Mouse (Mus musculus): Measurements from ENCODE around the gene Rhov. TPM values are rescaled to one million over a fixed set of nuclear protein-coding genes. Genes with fewer than 3 reads are reported as not detected.

Rhov gene
- polyA plus RNA-seq, 1 experiment from 2014 or later: 0.44 TPM

DNA sequence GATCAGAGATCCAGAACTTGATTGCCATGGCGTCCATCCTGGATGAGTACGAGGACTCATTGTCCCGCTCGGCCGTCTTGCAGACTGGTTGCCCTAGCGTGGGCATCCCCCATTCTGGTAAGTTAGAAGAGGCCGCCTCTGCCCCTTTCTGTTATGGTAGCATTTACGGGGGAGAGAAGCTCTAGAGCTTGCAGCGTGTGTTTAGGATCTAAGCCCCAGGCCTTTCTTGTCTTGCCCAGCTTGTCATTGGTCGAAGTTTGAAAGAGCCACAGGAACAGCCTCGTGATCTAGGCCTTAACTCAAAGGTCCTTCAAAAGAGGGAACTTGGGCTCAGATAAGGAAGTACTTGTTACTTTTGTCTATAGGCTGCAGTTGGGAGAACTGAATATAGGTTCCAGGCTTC is 17.9 kb upstream of the Rhov start:
- H3K9ac ChIP-seq: peak overlapping the region; percentile 70
- ATAC-seq (replicated peaks; ENCODE audit: insufficient number of reproducible peaks, insufficient read depth, low FRiP score, low read depth): no peak
- no peaks in the 10 kb centered on the region for H3K9me3 ChIP-seq (replicated peaks)
- H3K36me3 ChIP-seq: peaks cover 36% of the 10 kb centered on the region
- peaks cover 16% of the 10 kb centered on the region for H3K4me1 ChIP-seq (replicated peaks)
- H3K27ac ChIP-seq: peak overlapping the region; percentile 58
- under 1% methylated on average over 11 of the region's 11 CpGs for WGBS
- peak overlapping the region; percentile 92 for H3K4me2 ChIP-seq
- H3K27me3 ChIP-seq: no peaks in the 10 kb centered on the region
- H3K4me3 ChIP-seq: peak overlapping the region; percentile 70

DNA sequence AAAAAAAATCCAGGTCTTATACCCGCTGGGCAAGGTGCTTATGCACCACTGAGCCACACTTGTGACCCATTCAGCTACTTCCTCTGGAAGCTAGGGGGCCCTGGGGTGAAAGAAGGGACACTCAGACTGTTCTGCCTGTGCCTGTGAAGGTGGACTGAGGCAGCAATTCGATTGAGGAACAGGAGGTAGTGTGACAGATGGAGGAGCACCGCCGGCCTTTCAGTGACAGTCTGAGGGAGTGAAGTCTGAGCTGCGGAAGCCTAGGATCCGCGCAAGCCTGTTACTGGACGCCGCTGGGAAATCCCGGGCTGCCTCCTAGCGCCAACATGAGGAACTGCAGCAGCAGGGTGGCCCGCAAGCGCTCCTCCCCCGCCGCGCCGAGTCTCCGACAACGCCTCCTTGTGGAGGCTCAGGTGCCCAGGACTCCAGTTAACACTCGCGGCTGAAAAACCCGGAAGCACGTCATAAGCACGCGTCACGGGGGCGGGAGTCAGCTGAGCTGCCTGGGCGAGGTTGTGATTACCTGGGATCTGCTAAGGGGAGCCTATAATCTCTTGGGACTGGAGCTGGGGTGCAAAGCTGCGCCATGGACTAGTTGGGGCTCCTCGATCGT is 17.3 kb upstream of the Rhov start, which contains the start of gene Vps18:
TSS of gene Vps18 (plus strand) at position 471 of the 613 bp plus-strand sequence.
- peak; percentile 94 for ATAC-seq (replicated peaks; ENCODE audit: insufficient number of reproducible peaks, insufficient read depth, low FRiP score, low read depth)
- H3K4me2 ChIP-seq: peak within 1 kb of the TSS; percentile 92
- WGBS: under 1% methylated on average over 31 of the region's 31 CpGs

DNA sequence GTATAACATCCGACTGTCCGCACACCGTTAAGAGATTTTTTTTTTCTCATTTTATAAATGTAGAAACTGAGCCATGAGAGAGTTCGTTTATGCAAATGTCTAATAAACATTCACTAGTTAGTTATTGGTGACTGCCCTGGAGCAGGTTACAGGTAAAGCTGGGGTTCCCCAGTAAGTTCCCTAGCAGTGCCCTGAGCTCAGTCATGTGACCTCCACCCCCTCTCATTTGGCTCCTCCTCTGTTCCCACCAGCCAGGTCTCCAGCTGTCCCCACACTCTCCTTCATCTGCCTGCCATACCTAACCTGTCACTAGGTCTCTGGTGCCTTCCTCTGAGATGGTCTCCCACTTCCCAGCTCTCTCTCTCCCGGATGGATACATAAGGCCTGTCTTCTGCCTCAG is 16.3 kb upstream of the Rhov start:
- H3K4me2 ChIP-seq: no peak overlapping the region
- H3K4me1 ChIP-seq (replicated peaks): peaks cover 16% of the 10 kb centered on the region
- no peak for ATAC-seq (replicated peaks; ENCODE audit: insufficient number of reproducible peaks, insufficient read depth, low FRiP score, low read depth)
- no peaks in the 10 kb centered on the region for H3K27me3 ChIP-seq
- H3K9me3 ChIP-seq (replicated peaks): no peaks in the 10 kb centered on the region
- WGBS: 86% methylated on average over 5 of the region's 5 CpGs
- H3K4me3 ChIP-seq: no peak overlapping the region
- peaks cover 20% of the 10 kb centered on the region for H3K36me3 ChIP-seq
- H3K9ac ChIP-seq: peak overlapping the region; percentile 49; the same call in 1 of the 2 replicates
- no peak overlapping the region for H3K27ac ChIP-seq

More for the DNA sequence above, 17.3 kb upstream of the Rhov start, which contains the start of gene Vps18:
- Histone ChIP-seq H3K4me1 (replicated peaks) (peaks cover 16% of the 10 kb centered on the region), H3K27ac (peak within 1 kb of the TSS; percentile 58), H3K36me3 (peaks cover 30% of the 10 kb centered on the region), H3K9ac (peak within 1 kb of the TSS; percentile 70), H3K4me3 (peak within 1 kb of the TSS; percentile 70), H3K9me3 (replicated peaks) (no peaks in the 10 kb centered on the region), H3K27me3 (no peaks in the 10 kb centered on the region)

DNA sequence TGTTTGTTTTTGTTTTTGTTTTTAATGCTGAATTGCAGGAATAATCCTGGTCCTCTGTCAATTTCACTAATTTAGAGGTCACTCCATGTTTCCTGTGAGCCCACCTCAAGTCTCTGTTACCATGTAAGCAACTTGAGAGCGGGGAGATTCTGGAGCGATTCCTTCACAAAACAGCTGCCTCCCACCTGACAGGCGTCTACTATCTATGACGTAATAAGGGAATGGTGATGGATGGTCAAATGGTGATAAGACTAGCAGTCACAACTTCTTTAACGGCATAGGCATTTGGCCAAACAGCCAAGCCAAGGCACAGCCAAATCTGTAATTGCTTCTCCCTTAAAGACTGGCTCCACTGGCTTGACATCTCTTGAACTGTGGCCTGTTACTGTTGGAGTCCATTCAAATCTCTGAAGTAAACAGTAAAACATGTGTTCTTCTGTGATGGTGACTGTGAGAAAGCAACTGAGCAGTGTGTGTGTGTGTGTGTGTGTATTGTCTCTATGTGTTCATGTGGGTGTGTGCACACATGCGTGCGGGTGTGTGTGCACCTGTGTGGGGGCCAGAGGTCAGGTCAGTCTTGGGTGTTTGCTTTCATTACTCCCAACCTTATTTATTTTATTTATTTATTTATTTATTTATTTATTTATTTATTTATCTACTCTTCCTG is 11.0 kb upstream of the Rhov start:
- ATAC-seq (replicated peaks; ENCODE audit: insufficient number of reproducible peaks, insufficient read depth, low FRiP score, low read depth): no peak
- WGBS: 63% methylated on average over 7 of the region's 7 CpGs
- no peak overlapping the region for H3K27ac ChIP-seq

DNA sequence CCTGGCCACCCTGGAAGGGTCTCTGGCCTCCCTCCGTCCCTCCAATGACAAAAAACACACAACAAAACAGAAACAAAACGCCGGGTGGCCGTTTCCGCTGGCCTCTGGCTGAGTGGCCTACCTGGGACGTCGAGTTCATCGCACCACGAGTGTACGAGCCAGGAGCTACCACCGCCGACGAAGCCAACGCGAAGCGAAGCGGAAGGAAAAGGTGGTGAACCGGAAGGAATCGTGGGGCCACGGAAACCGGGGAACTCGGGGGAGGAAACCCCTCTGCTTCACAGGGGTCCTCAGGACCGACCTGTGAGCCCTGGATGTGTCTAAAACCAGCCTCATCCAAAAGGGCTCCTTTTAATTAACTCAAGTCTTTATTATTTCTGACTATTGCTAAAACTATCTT is 6.7 kb upstream of the Rhov start:
- H3K4me3 ChIP-seq: no peak overlapping the region
- H3K9ac ChIP-seq: no peak overlapping the region
- H3K36me3 ChIP-seq: no peaks in the 10 kb centered on the region
- H3K27me3 ChIP-seq: no peaks in the 10 kb centered on the region
- WGBS: 91% methylated on average over 23 of the region's 23 CpGs
- no peak overlapping the region for H3K4me2 ChIP-seq
- no peaks in the 10 kb centered on the region for H3K9me3 ChIP-seq (replicated peaks)
- H3K4me1 ChIP-seq (replicated peaks): no peaks in the 10 kb centered on the region
- no peak overlapping the region for H3K27ac ChIP-seq
- ATAC-seq (replicated peaks; ENCODE audit: insufficient number of reproducible peaks, insufficient read depth, low FRiP score, low read depth): no peak

More for the DNA sequence above, 11.0 kb upstream of the Rhov start:
- Histone ChIP-seq H3K9me3 (replicated peaks) (no peaks in the 10 kb centered on the region), H3K27me3 (no peaks in the 10 kb centered on the region), H3K9ac (no peak overlapping the region), H3K4me2 (no peak overlapping the region), H3K4me3 (no peak overlapping the region), H3K4me1 (replicated peaks) (no peaks in the 10 kb centered on the region), H3K36me3 (no peaks in the 10 kb centered on the region)

DNA sequence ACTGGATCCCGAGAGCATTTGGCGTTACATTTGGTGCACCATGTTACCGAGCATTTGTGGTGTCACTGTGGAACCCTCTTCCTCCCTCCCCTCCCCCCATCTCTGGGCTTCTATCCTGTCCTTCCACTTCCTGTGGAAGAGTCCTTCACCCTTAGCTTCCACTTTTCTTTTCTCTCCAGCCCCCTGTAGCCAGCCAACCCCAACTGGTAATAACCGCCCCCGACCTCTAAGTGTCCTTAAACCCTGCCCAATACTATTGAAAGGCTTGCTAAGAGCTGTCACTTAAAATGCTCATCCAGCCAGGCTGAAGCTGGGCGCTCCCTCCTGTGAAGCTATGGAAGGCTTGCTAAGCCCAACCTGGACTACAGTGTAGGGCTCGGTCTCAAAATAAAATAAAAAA is 5.9 kb upstream of the Rhov start:
- WGBS: 65% methylated on average over 7 of the region's 7 CpGs
- Histone ChIP-seq H3K27me3 (no peaks in the 10 kb centered on the region), H3K9ac (no peak overlapping the region), H3K4me1 (replicated peaks) (no peaks in the 10 kb centered on the region), H3K36me3 (no peaks in the 10 kb centered on the region), H3K4me2 (no peak overlapping the region), H3K4me3 (no peak overlapping the region), H3K9me3 (replicated peaks) (no peaks in the 10 kb centered on the region), H3K27ac (no peak overlapping the region)
- ATAC-seq (replicated peaks; ENCODE audit: insufficient number of reproducible peaks, insufficient read depth, low FRiP score, low read depth): no peak

DNA sequence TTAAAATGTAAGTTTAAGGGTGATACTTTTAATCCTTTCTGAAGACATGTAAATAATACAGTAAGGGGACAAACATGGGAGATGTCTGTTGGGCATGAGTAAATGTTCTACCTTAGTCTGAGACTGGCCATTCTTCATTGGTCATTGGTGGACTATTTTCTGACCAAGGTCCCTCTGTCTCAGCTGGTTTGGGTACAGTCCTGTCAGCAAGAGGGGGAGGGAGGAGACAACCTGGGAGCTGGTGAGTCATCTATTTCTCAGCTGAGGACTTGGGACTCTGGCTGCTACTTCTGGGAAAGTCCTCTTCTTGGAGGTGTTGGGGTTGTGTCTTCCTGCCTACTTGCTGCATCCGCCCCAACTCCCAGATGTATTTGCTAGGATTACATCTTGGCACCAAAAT is 3.1 kb upstream of the Rhov start:
- Histone ChIP-seq H3K9me3 (replicated peaks) (no peaks in the 10 kb centered on the region), H3K27me3 (peaks cover 19% of the 10 kb centered on the region), H3K4me3 (no peak overlapping the region), H3K4me1 (replicated peaks) (peaks cover 5% of the 10 kb centered on the region; the same call in 1 of the 2 replicates), H3K36me3 (no peaks in the 10 kb centered on the region), H3K4me2 (no peak overlapping the region), H3K27ac (no peak overlapping the region), H3K9ac (no peak overlapping the region)
- 77% methylated on average over 1 of the region's 1 CpGs for WGBS
- ATAC-seq (replicated peaks; ENCODE audit: insufficient number of reproducible peaks, insufficient read depth, low FRiP score, low read depth): no peak

DNA sequence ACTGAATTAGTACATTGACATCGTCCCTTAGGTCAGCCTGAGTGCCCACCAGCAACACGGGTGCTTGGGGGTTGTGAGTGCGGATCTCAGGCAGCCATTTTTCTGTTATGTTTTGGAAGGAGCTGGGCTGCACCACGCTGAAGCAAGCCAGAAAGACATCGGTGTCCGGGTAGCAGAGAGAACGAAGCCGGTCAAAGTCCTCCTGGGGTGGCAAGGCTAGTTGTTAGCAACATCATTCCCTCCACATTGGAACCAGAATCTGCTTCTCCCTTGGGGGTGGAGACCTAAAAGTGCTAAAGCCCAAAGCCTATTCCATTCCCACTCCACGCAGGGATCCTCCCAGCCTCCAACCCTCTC is 808 bp downstream of the Rhov start:
- ATAC-seq (replicated peaks; ENCODE audit: insufficient number of reproducible peaks, insufficient read depth, low FRiP score, low read depth): no peak
- Histone ChIP-seq H3K9ac (no peak overlapping the region), H3K27ac (no peak overlapping the region)

DNA sequence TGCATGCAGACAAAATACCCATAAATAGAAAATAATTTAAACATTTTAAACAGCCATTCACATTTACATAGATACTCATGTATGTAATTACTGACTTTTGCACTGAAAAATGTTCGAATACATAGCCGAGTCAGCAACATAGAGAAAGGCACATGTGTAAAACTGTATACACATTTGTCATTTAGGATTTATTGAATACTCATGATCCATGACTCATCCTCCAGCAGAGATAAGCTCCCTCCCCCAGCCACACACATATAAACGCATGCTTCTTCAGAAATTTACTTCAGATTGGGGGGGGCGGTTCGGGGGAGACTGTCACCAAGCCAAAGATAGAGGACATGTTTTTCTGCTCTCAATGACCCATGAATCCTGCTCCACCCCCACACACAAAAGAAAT is 7.3 kb downstream of the Rhov start:
- H3K9ac ChIP-seq: no peak overlapping the region
- no peak for ATAC-seq (replicated peaks; ENCODE audit: insufficient number of reproducible peaks, insufficient read depth, low FRiP score, low read depth)
- 64% methylated on average over 5 of the region's 5 CpGs for WGBS
- no peak overlapping the region for H3K4me2 ChIP-seq
- no peak overlapping the region for H3K27ac ChIP-seq
- no peaks in the 10 kb centered on the region for H3K36me3 ChIP-seq
- peaks cover 7% of the 10 kb centered on the region; the same call in 1 of the 2 replicates for H3K27me3 ChIP-seq
- H3K9me3 ChIP-seq (replicated peaks): no peaks in the 10 kb centered on the region
- H3K4me3 ChIP-seq: no peak overlapping the region
- peaks cover 12% of the 10 kb centered on the region for H3K4me1 ChIP-seq (replicated peaks)

More for the DNA sequence above, 808 bp downstream of the Rhov start:
- Histone ChIP-seq H3K36me3 (no peaks in the 10 kb centered on the region), H3K27me3 (peaks cover 29% of the 10 kb centered on the region), H3K4me3 (peak overlapping the region; percentile 66), H3K9me3 (replicated peaks) (no peaks in the 10 kb centered on the region), H3K4me2 (peak overlapping the region; percentile 99), H3K4me1 (replicated peaks) (peaks cover 5% of the 10 kb centered on the region; the same call in 1 of the 2 replicates)
- 55% methylated on average over 9 of the region's 9 CpGs for WGBS

DNA sequence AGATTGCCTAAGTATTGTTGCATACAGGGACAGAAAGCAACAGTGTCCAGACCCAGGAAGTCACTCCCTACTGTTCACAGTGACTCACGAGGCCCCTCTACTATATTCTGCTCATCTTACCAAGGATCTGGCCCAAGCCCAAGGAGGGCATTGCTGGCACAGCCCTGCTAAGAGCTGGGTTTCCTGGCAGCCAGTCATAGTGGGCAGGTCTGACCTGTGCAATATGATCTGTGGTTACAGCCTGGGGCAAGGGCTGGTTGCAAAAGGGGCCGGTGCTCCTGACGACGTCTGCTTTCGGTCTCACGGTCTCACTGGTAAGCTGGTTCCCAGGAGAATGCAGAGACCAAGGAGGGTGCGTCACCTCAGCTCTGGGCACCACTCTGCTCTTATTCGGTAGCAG is 8.1 kb downstream of the Rhov start:
- 26% methylated on average over 8 of the region's 8 CpGs for WGBS
- Histone ChIP-seq H3K9me3 (replicated peaks) (no peaks in the 10 kb centered on the region), H3K27ac (no peak overlapping the region), H3K27me3 (no peaks in the 10 kb centered on the region), H3K4me2 (peak overlapping the region; percentile 42), H3K4me1 (replicated peaks) (peaks cover 12% of the 10 kb centered on the region), H3K36me3 (no peaks in the 10 kb centered on the region), H3K9ac (no peak overlapping the region), H3K4me3 (peak overlapping the region; percentile 11; the same call in 1 of the 2 replicates)
- peak; percentile 58; the same call in 1 of the 2 replicates for ATAC-seq (replicated peaks; ENCODE audit: insufficient number of reproducible peaks, insufficient read depth, low FRiP score, low read depth)

DNA sequence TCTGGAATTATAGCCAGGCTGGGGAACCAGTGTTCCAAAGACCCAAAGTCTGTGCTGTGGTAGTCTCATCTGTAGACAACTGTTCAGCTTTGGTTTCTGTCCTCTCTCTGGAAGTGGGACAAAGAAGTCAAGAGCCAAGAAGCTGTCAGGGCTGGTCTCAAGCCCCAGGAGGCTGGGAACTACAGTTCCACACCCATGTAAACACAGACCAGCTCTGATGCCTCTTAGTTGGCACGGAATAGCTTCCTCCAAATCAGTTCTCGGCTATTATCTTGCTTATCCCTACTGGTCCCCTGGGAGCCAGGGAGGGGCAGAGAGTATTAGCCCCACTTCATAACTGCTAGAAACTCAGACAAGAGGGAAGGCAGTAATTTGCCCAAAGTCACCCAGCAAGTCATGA is 9.7 kb downstream of the Rhov start:
- H3K27me3 ChIP-seq: no peaks in the 10 kb centered on the region
- 21% methylated on average over 2 of the region's 2 CpGs for WGBS
- no peak overlapping the region for H3K4me2 ChIP-seq
- no peaks in the 10 kb centered on the region for H3K36me3 ChIP-seq
- H3K27ac ChIP-seq: no peak overlapping the region
- no peaks in the 10 kb centered on the region for H3K9me3 ChIP-seq (replicated peaks)
- ATAC-seq (replicated peaks; ENCODE audit: insufficient number of reproducible peaks, insufficient read depth, low FRiP score, low read depth): no peak
- no peak overlapping the region for H3K4me3 ChIP-seq
- H3K4me1 ChIP-seq (replicated peaks): peaks cover 12% of the 10 kb centered on the region
- no peak overlapping the region for H3K9ac ChIP-seq

DNA sequence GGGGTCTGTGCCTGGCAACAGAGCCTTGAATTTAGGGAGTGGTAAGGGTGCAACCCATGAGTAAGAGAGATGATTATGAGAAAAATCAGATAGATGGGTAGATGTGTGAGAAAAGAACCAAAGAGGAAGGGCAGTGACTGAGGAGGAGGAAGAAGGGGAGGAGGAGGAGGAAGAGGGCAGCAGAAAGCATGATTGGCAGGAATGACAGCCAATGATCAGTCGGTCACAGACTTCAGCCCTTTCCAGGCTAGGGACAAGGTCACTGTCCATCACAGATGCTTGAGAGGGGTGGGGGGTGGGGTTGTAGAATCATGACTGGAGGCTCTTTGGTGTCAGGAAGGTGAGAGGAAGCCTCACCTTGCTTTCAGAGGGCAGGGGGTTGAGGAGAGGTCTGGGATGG is 10.6 kb downstream of the Rhov start:
- WGBS: 52% methylated on average over 1 of the region's 1 CpGs
- no peaks in the 10 kb centered on the region for H3K9me3 ChIP-seq (replicated peaks)
- no peak for ATAC-seq (replicated peaks; ENCODE audit: insufficient number of reproducible peaks, insufficient read depth, low FRiP score, low read depth)
- no peak overlapping the region for H3K27ac ChIP-seq
- H3K27me3 ChIP-seq: peaks cover 2% of the 10 kb centered on the region
- peaks cover 12% of the 10 kb centered on the region for H3K4me1 ChIP-seq (replicated peaks)
- no peak overlapping the region for H3K4me3 ChIP-seq
- no peak overlapping the region for H3K9ac ChIP-seq
- H3K36me3 ChIP-seq: no peaks in the 10 kb centered on the region
- H3K4me2 ChIP-seq: no peak overlapping the region
